Mouse (Mus musculus) heart, embryonic 11.5 days (tissue): ENCODE data around the gene Retnlg. TPM values are rescaled to one million over a fixed set of nuclear protein-coding genes. Genes with fewer than 3 reads are reported as not detected.
"Not testable (repeated sequence)": the region's sequence is repeated elsewhere in the genome, so short reads cannot be mapped to it uniquely, and the experiment has no call there.

Experiments used
- ATAC-seq: fragments of 200-750 bp; cut with Nextera tagmentation; replicated peaks from 2 replicates; pipeline ENCODE4 v1.8.0; 2017; ENCODE audit warnings: moderate library complexity; ENCODE audit not compliant: insufficient number of reproducible peaks, low FRiP score, low TSS enrichment
- H3K27ac ChIP-seq: fragments of 300-500 bp; sonication (generic); 2 replicates; pipeline ENCODE4 v1.5.1; 2014; ENCODE audit warnings: mild to moderate bottlenecking, low read depth, low read length
- H3K27me3 ChIP-seq: fragments of 300-500 bp; sonication (generic); 2 replicates; pipeline ENCODE4 v1.6.1; 2014; ENCODE audit warnings: mild to moderate bottlenecking, low read length, mixed read lengths; ENCODE audit not compliant: control insufficient read depth, insufficient read depth
- H3K36me3 ChIP-seq: fragments of 300-500 bp; sonication (generic); 2 replicates; pipeline ENCODE4 v1.6.1; 2014; ENCODE audit warnings: mild to moderate bottlenecking, low read length, moderate library complexity, mixed read lengths; ENCODE audit not compliant: control insufficient read depth, insufficient read depth
- H3K4me1 ChIP-seq: fragments of 300-500 bp; sonication (generic); 2 replicates; pipeline ENCODE4 v1.6.1; 2014; ENCODE audit warnings: low read length; ENCODE audit not compliant: control insufficient read depth, insufficient read depth
- H3K4me2 ChIP-seq: fragments of 300-500 bp; sonication (generic); 2 replicates; pipeline ENCODE4 v1.6.1; 2014; ENCODE audit warnings: mild to moderate bottlenecking, moderate library complexity
- H3K4me3 ChIP-seq: fragments of 300-500 bp; sonication (generic); 2 replicates; pipeline ENCODE4 v1.5.1; 2014; ENCODE audit warnings: low read depth, low read length
- H3K9ac ChIP-seq: fragments of 300-500 bp; sonication (generic); 2 replicates; pipeline ENCODE4 v1.6.1; 2014; ENCODE audit warnings: mild to moderate bottlenecking, low read depth, low read length, moderate library complexity
- H3K9me3 ChIP-seq: fragments of 300-500 bp; sonication (generic); replicated peaks from 2 replicates; pipeline ENCODE4 v1.6.1; 2016; ENCODE audit warnings: low read length; ENCODE audit not compliant: control insufficient read depth
- WGBS: fragments of 180-500 bp; shearing (Covaris S2); extraction: QIAGEN DNeasy Blood & Tissue Kit; methylation state at CpG from one replicate; pipeline ENCODE4 v1.1.7; 2014; ENCODE audit not compliant: insufficient replicate concordance; 5-methylcytosine and 5-hydroxymethylcytosine counted together
- polyA plus RNA-seq: library from polyadenylated mRNA; unstranded; fragments of >200 nt; fragmentation: Nextera tagmentation; extraction: Ambion mirVana; gene quantifications from 2 replicates; pipeline ENCODE4 v1.2.1, GENCODE M21; 2014

Gene Retnlg
- not detected in 2 replicates for polyA plus RNA-seq

GRCm38 (mm10) chr16:48872321-48872720, at the start of gene Retnlg:
Retnlg (plus strand) TSS chr16:48872621.
- ATAC-seq: no peak
- 65% methylated on average over 4 of the region's 4 CpGs for WGBS

GRCm38 (mm10) chr16:48826474-48826873, 45.9 kb upstream of the Retnlg start:
- no peak for ATAC-seq
- H3K27me3 ChIP-seq: no peaks in the 10 kb centered on the region
- H3K4me2 ChIP-seq: no peak overlapping the region
- no peak overlapping the region for H3K27ac ChIP-seq
- no peak overlapping the region for H3K4me3 ChIP-seq
- H3K9ac ChIP-seq: no peak overlapping the region
- no peaks in the 10 kb centered on the region for H3K4me1 ChIP-seq
- H3K36me3 ChIP-seq: no peaks in the 10 kb centered on the region
- WGBS: 71% methylated on average over 3 of the region's 3 CpGs
- H3K9me3 ChIP-seq: no peaks in the 10 kb centered on the region

More at GRCm38 (mm10) chr16:48872321-48872720, at the start of gene Retnlg:
- Histone ChIP-seq H3K9me3 (no peaks in the 10 kb centered on the region), H3K36me3 (no peaks in the 10 kb centered on the region), H3K4me3 (no peak within 1 kb of the TSS), H3K9ac (no peak within 1 kb of the TSS), H3K27ac (no peak within 1 kb of the TSS), H3K4me1 (no peaks in the 10 kb centered on the region), H3K4me2 (no peak within 1 kb of the TSS), H3K27me3 (no peaks in the 10 kb centered on the region)

- H3K4me3 ChIP-seq: no peak overlapping the region
- no peak overlapping the region for H3K9ac ChIP-seq
- no peak for ATAC-seq
- no peaks in the 10 kb centered on the region for H3K9me3 ChIP-seq
- no peaks in the 10 kb centered on the region for H3K4me1 ChIP-seq
- H3K27me3 ChIP-seq: no peaks in the 10 kb centered on the region
- WGBS: 47% methylated on average over 1 of the region's 1 CpGs
- H3K27ac ChIP-seq: no peak overlapping the region
- H3K36me3 ChIP-seq: no peaks in the 10 kb centered on the region
- H3K4me2 ChIP-seq: no peak overlapping the region
Measured at GRCm38 (mm10) chr16:48827625-48828024, 44.8 kb upstream of the Retnlg start.

- no peaks in the 10 kb centered on the region for H3K36me3 ChIP-seq
- H3K9ac ChIP-seq: no peak overlapping the region
- no peak for ATAC-seq
- WGBS: 64% methylated on average over 4 of the region's 4 CpGs
- H3K4me2 ChIP-seq: no peak overlapping the region
- H3K4me1 ChIP-seq: no peaks in the 10 kb centered on the region
- no peak overlapping the region for H3K4me3 ChIP-seq
- no peaks in the 10 kb centered on the region for H3K27me3 ChIP-seq
- no peak overlapping the region for H3K27ac ChIP-seq
- no peaks in the 10 kb centered on the region for H3K9me3 ChIP-seq
Measured at GRCm38 (mm10) chr16:48829060-48829459, 43.4 kb upstream of the Retnlg start.

- H3K9me3 ChIP-seq: no peaks in the 10 kb centered on the region
- H3K27ac ChIP-seq: no peak overlapping the region
- H3K4me3 ChIP-seq: no peak overlapping the region
- no peak overlapping the region for H3K9ac ChIP-seq
- H3K27me3 ChIP-seq: no peaks in the 10 kb centered on the region
- no peak for ATAC-seq
- H3K4me1 ChIP-seq: no peaks in the 10 kb centered on the region
- no peaks in the 10 kb centered on the region for H3K36me3 ChIP-seq
- WGBS: 63% methylated on average over 7 of the region's 8 CpGs
- no peak overlapping the region for H3K4me2 ChIP-seq
Measured at GRCm38 (mm10) chr16:48832055-48832454, 40.4 kb upstream of the Retnlg start.

GRCm38 (mm10) chr16:48833626-48834025, 38.8 kb upstream of the Retnlg start:
- 56% methylated on average over 1 of the region's 1 CpGs for WGBS
- not testable (repeated sequence) for H3K27me3 ChIP-seq, H3K9me3 ChIP-seq, H3K36me3 ChIP-seq, H3K4me2 ChIP-seq, H3K27ac ChIP-seq, H3K9ac ChIP-seq, H3K4me3 ChIP-seq, H3K4me1 ChIP-seq, ATAC-seq

- Histone ChIP-seq H3K9me3 (no peaks in the 10 kb centered on the region), H3K4me2 (no peak within 1 kb of the TSS), H3K36me3 (no peaks in the 10 kb centered on the region), H3K4me3 (no peak within 1 kb of the TSS), H3K27me3 (no peaks in the 10 kb centered on the region), H3K4me1 (no peaks in the 10 kb centered on the region), H3K27ac (no peak within 1 kb of the TSS), H3K9ac (no peak within 1 kb of the TSS)
- no peak for ATAC-seq
- whole genome bisulfite sequencing: 79% methylated on average over 3 of the region's 3 CpGs
Measured at GRCm38 (mm10) chr16:48842266-48842665, 30.2 kb upstream of the Retnlg start, which contains the start of gene Retnla. Retnla (plus strand) TSS chr16:48842551.

- no peaks in the 10 kb centered on the region for H3K9me3 ChIP-seq
- ATAC-seq: no peak
- no peaks in the 10 kb centered on the region for H3K36me3 ChIP-seq
- no peak overlapping the region for H3K4me2 ChIP-seq
- no peak overlapping the region for H3K4me3 ChIP-seq
- H3K4me1 ChIP-seq: no peaks in the 10 kb centered on the region
- no peaks in the 10 kb centered on the region for H3K27me3 ChIP-seq
- no peak overlapping the region for H3K9ac ChIP-seq
- no peak overlapping the region for H3K27ac ChIP-seq
- WGBS: 85% methylated on average over 4 of the region's 4 CpGs
Measured at GRCm38 (mm10) chr16:48843671-48844386, 28.6 kb upstream of the Retnlg start.

- ATAC-seq, H3K4me2 ChIP-seq, H3K27ac ChIP-seq, H3K4me3 ChIP-seq, H3K4me1 ChIP-seq, H3K27me3 ChIP-seq, H3K9ac ChIP-seq, H3K36me3 ChIP-seq, H3K9me3 ChIP-seq: not testable (repeated sequence)
- 74% methylated on average over 1 of the region's 1 CpGs for WGBS
Measured at GRCm38 (mm10) chr16:48865004-48865403, 7.4 kb upstream of the Retnlg start.
